Mouse (Mus musculus) myocyte (in vitro differentiated cells): ENCODE data around the gene Hmga1. TPM values are rescaled to one million over a fixed set of nuclear protein-coding genes. Genes with fewer than 3 reads are reported as not detected.

ENCODE experiments used
- H3K27me3 ChIP-seq: one replicate; pipeline ENCODE4 v1.6.1; 2011; ENCODE audit not compliant: control insufficient read depth, insufficient read depth, insufficient read length
- H3K36me3 ChIP-seq: one replicate; pipeline ENCODE4 v1.6.1; 2011; ENCODE audit not compliant: control insufficient read depth, insufficient read depth
- H3K4me2 ChIP-seq: one replicate; pipeline ENCODE4 v1.6.1; 2011; ENCODE audit warnings: low read depth, control low read depth
- H3K4me3 ChIP-seq: one replicate; pipeline ENCODE4 v1.5.1; 2011; ENCODE audit warnings: mild to moderate bottlenecking, control low read depth, moderate library complexity
- H3K79me2 ChIP-seq: one replicate; pipeline ENCODE4 v1.6.1; 2011; ENCODE audit not compliant: control insufficient read depth, insufficient read depth
- H3ac ChIP-seq: one replicate; pipeline ENCODE4 v1.6.1; 2011; ENCODE audit not compliant: control insufficient read depth, insufficient read length
- CEBPB ChIP-seq: IDR thresholded peaks from 2 replicates; pipeline ENCODE4 v1.6.1; 2011; ENCODE audit warnings: mild to moderate bottlenecking, moderate library complexity; ENCODE audit not compliant: poor library complexity, insufficient read depth, severe bottlenecking
- E2F4 ChIP-seq: IDR thresholded peaks from one replicate; pipeline ENCODE4 v1.6.1; 2011; ENCODE audit warnings: mild to moderate bottlenecking, control low read depth, moderate library complexity; ENCODE audit not compliant: insufficient read depth
- MAX ChIP-seq: IDR thresholded peaks from one replicate; pipeline ENCODE4 v1.6.1; 2011; ENCODE audit warnings: low read depth, mild to moderate bottlenecking, control low read depth
- MYOD1 ChIP-seq, 3 experiments: IDR thresholded peaks; one replicate each; pipeline ENCODE4 v1.6.1; 2011; ENCODE audit warnings: control low read depth in 2 of 3, low read depth in 2 of 3, mild to moderate bottlenecking in 2 of 3, moderate library complexity in 1 of 3; ENCODE audit not compliant: insufficient read length in 2 of 3, control insufficient read depth in 1 of 3
- MYOG ChIP-seq, 3 experiments: IDR thresholded peaks; one replicate each; pipeline ENCODE4 v1.6.1; 2011; ENCODE audit warnings: control low read depth in 2 of 3, low read depth in 2 of 3, mild to moderate bottlenecking in 2 of 3; ENCODE audit not compliant: insufficient read length in 2 of 3, control insufficient read depth in 1 of 3, insufficient read depth in 1 of 3
- POLR2A ChIP-seq: IDR thresholded peaks from one replicate; pipeline ENCODE4 v1.6.1; 2011; ENCODE audit warnings: low read depth, mild to moderate bottlenecking, control low read depth, moderate library complexity; ENCODE audit not compliant: insufficient read length
- POLR2AphosphoS2 ChIP-seq: IDR thresholded peaks from one replicate; pipeline ENCODE4 v1.6.1; 2011; ENCODE audit warnings: low read depth, control low read depth; ENCODE audit not compliant: insufficient read length
- REST ChIP-seq: IDR thresholded peaks from one replicate; pipeline ENCODE4 v1.6.1; 2011; ENCODE audit warnings: mild to moderate bottlenecking, control low read depth, moderate library complexity; ENCODE audit not compliant: insufficient read depth, insufficient read length
- SRF ChIP-seq: IDR thresholded peaks from one replicate; pipeline ENCODE4 v1.6.1; 2011; ENCODE audit warnings: low read depth; ENCODE audit not compliant: control insufficient read depth, insufficient read length
- TCF12 ChIP-seq: IDR thresholded peaks from one replicate; pipeline ENCODE4 v1.6.1; 2011; ENCODE audit warnings: mild to moderate bottlenecking, control low read depth; ENCODE audit not compliant: poor library complexity, insufficient read depth, severe bottlenecking
- TCF3 ChIP-seq: IDR thresholded peaks from one replicate; pipeline ENCODE4 v1.6.1; 2011; ENCODE audit warnings: low read depth, control low read depth; ENCODE audit not compliant: insufficient read length
- USF1 ChIP-seq: IDR thresholded peaks from one replicate; pipeline ENCODE4 v1.6.1; 2011; ENCODE audit warnings: low read depth, mild to moderate bottlenecking, control low read depth, moderate library complexity
- polyA plus RNA-seq: library from polyadenylated mRNA; unstranded; fragments of >200 nt; fragmentation: generic; extraction: Trizol; gene quantifications from one replicate; pipeline ENCODE4 v1.2.1, GENCODE M21; 2012; ENCODE audit warnings: missing spikeins

Hmga1 gene
- polyA plus RNA-seq, 1 experiment = 60.9 TPM

DNA sequence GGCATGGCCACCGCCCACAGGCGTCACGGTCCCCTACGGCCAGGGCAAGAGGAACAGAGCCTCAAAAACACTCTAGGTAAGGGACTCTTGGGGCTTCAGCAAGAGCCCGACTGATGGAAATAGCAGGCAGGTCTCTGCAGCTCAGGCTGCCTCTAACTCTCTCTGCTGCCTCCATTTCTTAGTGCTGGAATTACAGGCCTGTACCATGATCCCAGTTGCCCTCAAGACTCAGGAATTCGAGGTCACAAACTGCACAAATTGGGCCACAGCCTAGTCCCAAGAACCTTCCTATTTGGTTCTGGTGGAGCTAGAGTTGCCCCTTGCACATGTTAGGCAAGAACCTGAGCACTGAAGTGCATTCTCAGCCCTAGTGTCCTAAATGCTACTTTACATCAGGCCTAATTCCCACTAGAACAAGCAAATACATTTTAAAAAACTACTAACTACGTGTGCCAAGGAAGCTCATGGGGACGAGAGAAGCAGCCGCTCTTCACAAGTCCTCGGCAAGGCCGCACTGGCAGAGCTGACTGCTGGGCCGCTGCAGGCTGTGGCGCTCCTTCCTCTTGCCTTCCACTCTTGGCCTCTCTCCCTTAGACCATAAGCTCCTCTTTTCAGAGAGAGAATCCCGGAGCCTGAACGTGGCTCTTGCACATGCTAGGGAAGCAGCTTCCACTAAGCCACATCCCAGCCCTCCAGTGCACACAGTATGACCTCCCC lies 39.5 kb downstream of the Hmga1 start:
- H3K4me2 ChIP-seq = no peak overlapping the region
- peaks cover 6% of the 10 kb centered on the region for H3K36me3 ChIP-seq
- no peak for TF ChIP-seq MYOG (IDR thresholded peaks at IDR 0.05; ENCODE audit: control insufficient read depth in 1 of 3, insufficient read depth in 1 of 3, insufficient read length in 2 of 3, low read depth in 2 of 3)
- TF ChIP-seq USF1 = no peak
- no peak for TF ChIP-seq E2F4
- no peak for TF ChIP-seq CEBPB
- no peak for TF ChIP-seq POLR2A
- TF ChIP-seq MAX = no peak
- no peak for TF ChIP-seq MYOD1 (IDR thresholded peaks at IDR 0.05; ENCODE audit: control insufficient read depth in 1 of 3, insufficient read length in 2 of 3, low read depth in 2 of 3)
- no peak for TF ChIP-seq SRF
- TF ChIP-seq TCF12 = no peak
- TF ChIP-seq POLR2AphosphoS2 = no peak
- TF ChIP-seq TCF3 = no peak
- no peak for TF ChIP-seq REST
- H3K27me3 ChIP-seq = no peaks in the 10 kb centered on the region
- H3K79me2 ChIP-seq = peaks cover 37% of the 10 kb centered on the region
- no peak overlapping the region for H3K4me3 ChIP-seq
- H3ac ChIP-seq = no peak overlapping the region

DNA sequence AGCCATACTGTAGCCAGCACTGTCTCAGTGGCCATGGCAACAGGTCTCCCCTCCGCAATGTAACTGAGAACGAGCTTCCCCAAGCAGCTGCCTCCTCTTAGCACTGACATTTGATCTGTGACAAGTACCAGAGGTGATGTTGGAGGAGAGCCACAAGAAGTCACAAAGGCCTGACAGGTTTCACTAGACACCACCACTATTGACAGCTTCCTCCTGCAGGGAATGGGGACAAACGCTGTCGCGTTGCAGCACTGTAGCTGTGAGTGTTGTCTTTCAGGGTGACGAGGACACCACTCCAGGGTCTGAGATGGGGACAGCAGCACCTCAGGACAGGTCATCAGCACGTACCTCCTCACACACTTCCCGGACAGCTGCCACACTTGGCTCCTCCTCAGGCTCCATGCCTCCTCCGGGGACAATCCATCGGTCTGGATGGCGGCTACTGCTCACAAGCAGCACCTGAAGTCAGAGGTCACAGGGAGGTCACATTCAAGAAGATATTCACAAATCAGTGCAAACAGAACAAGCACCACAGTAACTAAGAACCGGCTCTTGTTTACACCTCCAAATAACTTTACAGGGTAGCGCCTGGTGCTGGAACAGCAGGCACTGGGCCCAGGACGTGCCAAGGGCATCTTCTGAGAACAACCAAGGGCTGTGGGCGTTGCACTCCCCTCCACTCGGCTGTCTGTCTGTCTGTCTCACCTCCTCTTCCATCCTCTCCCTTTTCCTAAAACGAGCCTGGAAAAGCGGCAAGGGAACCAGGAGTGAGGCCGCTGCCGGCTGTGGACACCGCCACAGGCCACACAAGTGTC lies 40.3 kb downstream of the Hmga1 start:
- Histone ChIP-seq H3ac (no peak overlapping the region), H3K36me3 (peaks cover 6% of the 10 kb centered on the region), H3K79me2 (peaks cover 45% of the 10 kb centered on the region), H3K4me2 (no peak overlapping the region), H3K4me3 (no peak overlapping the region), H3K27me3 (no peaks in the 10 kb centered on the region)
- peak in 1 of 3 experiments; percentile 5 for TF ChIP-seq MYOG (IDR thresholded peaks at IDR 0.05; ENCODE audit: control insufficient read depth in 1 of 3, insufficient read depth in 1 of 3, insufficient read length in 2 of 3, low read depth in 2 of 3)
- TF ChIP-seq E2F4 = no peak
- no peak for TF ChIP-seq TCF12
- TF ChIP-seq SRF = no peak
- TF ChIP-seq REST = no peak
- TF ChIP-seq MYOD1 (IDR thresholded peaks at IDR 0.05; ENCODE audit: control insufficient read depth in 1 of 3, insufficient read length in 2 of 3, low read depth in 2 of 3) = peak in 1 of 3 experiments; percentile 61
- no peak for TF ChIP-seq TCF3
- no peak for TF ChIP-seq POLR2AphosphoS2
- TF ChIP-seq CEBPB = no peak
- no peak for TF ChIP-seq MAX
- no peak for TF ChIP-seq USF1
- TF ChIP-seq POLR2A = no peak

DNA sequence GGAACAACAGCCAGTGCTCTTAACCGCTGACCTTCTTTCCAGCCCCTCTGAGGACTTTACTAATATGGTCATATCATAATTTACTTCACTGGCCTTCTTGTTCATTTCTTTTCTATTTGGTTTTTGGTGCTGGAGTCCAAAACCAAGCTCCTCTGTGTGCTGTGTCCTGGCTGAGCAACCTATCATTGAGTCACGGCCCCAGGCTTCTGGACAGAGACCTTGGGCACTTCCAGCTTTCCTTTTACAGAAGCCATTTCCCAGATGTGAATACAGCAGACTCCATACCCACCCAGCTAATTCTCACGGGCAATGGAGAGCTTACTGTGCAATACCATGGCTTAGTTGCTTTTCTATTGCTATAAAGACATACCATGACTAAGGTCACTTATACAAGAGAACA lies 44.0 kb downstream of the Hmga1 start:
- Histone ChIP-seq H3K79me2 (peaks cover 67% of the 10 kb centered on the region), H3K4me3 (no peak overlapping the region), H3K4me2 (no peak overlapping the region), H3ac (no peak overlapping the region), H3K27me3 (no peaks in the 10 kb centered on the region), H3K36me3 (no peaks in the 10 kb centered on the region)
- TF ChIP-seq TCF12 (no peak), E2F4 (no peak), MYOG (IDR thresholded peaks at IDR 0.05; ENCODE audit: control insufficient read depth in 1 of 3, insufficient read depth in 1 of 3, insufficient read length in 2 of 3, low read depth in 2 of 3) (no peak), SRF (no peak), MAX (no peak), REST (no peak), POLR2A (no peak), CEBPB (no peak), POLR2AphosphoS2 (no peak), USF1 (no peak), MYOD1 (IDR thresholded peaks at IDR 0.05; ENCODE audit: control insufficient read depth in 1 of 3, insufficient read length in 2 of 3, low read depth in 2 of 3) (no peak), TCF3 (no peak)

- no peak for TF ChIP-seq REST
- TF ChIP-seq POLR2AphosphoS2 = no peak
- TF ChIP-seq SRF = no peak
- TF ChIP-seq TCF12 = no peak
- no peak for TF ChIP-seq CEBPB
- no peak for TF ChIP-seq USF1
- TF ChIP-seq POLR2A = no peak
- no peak for TF ChIP-seq MAX
- no peak for TF ChIP-seq E2F4
- no peak for TF ChIP-seq MYOG (IDR thresholded peaks at IDR 0.05; ENCODE audit: control insufficient read depth in 1 of 3, insufficient read depth in 1 of 3, insufficient read length in 2 of 3, low read depth in 2 of 3)
- TF ChIP-seq TCF3 = no peak
- TF ChIP-seq MYOD1 (IDR thresholded peaks at IDR 0.05; ENCODE audit: control insufficient read depth in 1 of 3, insufficient read length in 2 of 3, low read depth in 2 of 3) = no peak
- Histone ChIP-seq H3K4me2 (no peak overlapping the region), H3ac (no peak overlapping the region), H3K36me3 (no peaks in the 10 kb centered on the region), H3K27me3 (no peaks in the 10 kb centered on the region), H3K4me3 (no peak overlapping the region), H3K79me2 (peaks cover 72% of the 10 kb centered on the region)
Observed at GRCm38 (mm10) chr17:27600869-27601268, 44.6 kb downstream of the Hmga1 start.
